Mouse (Mus musculus): ENCODE measurements around the gene Iglon5. TPM values are rescaled to one million over a fixed set of nuclear protein-coding genes. Genes with fewer than 3 reads are reported as not detected.

Iglon5 gene
- 3.4 and 4.2 TPM in 2 replicates for polyA plus RNA-seq (2016; fragmentation: Nextera tagmentation; extraction: Ambion mirVana)

DNA sequence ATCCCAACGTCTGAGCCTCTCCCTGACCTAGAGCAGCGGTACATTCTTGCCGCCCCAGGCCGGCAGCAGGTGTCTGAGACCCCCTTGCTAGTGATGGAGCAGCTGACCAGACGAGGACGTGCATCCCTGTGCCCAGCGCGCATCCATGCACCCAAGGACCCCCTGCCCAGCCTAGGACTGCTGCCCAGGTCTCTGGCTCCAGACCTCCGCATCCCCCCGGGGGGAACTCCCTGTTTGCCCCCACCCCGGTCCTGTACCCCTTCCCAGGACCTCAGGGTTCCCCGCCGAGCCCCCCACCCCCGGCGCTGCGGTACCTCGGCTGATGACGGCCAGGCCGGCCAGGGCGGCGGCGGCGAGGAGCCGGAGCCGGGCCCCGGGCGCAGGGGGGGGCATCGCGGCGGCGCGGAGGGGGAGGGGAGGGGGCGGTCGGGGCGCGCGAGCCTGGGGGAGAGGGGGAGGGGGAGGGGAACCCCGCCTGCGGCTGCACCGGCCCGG lies at the start of gene Iglon5:
TSS of gene Iglon5 (minus strand) at position 445 of the 495 bp plus-strand sequence.
- Histone ChIP-seq H3K9ac (peak within 1 kb of the TSS; percentile 84), H3K9me3 (replicated peaks) (no peaks in the 10 kb centered on the region), H3K4me3 (peak within 1 kb of the TSS; percentile 62), H3K4me2 (replicated peaks) (peak within 1 kb of the TSS; percentile 60), H3K27me3 (peaks cover 5% of the 10 kb centered on the region; the same call in 1 of the 2 replicates), H3K4me1 (peaks cover 19% of the 10 kb centered on the region), H3K36me3 (no peaks in the 10 kb centered on the region), H3K27ac (peak within 1 kb of the TSS; percentile 85)
- 2% methylated on average over 18 of the region's 41 CpGs for WGBS
- ATAC-seq (ENCODE audit: low FRiP score) = peak; percentile 67

DNA sequence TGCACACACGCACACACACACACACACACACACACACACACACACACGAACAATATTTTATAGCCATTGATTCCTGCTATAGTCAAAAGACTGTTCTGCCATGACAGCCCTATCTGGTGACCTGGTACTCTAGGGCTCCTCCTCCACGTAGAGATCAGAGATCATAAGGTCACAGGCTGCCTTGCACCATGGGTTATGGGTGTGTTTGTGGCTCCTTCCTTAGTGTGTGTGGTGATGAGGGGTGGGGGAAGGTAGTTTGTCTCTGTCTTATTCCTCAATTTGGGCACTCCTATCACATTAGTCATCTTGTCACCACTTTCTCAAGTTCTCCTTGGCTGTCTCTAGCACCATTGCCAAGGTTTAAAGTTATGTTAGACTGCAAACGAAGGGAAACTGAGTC lies 48.6 kb upstream of the Iglon5 start:
- no peaks in the 10 kb centered on the region for H3K27me3 ChIP-seq
- WGBS = 71% methylated on average over 4 of the region's 4 CpGs
- H3K4me3 ChIP-seq = no peak overlapping the region
- no peaks in the 10 kb centered on the region for H3K36me3 ChIP-seq
- no peak overlapping the region for H3K9ac ChIP-seq
- H3K4me2 ChIP-seq (replicated peaks) = no peak overlapping the region
- no peaks in the 10 kb centered on the region for H3K4me1 ChIP-seq
- no peaks in the 10 kb centered on the region for H3K9me3 ChIP-seq (replicated peaks)
- ATAC-seq (ENCODE audit: low FRiP score) = no peak
- no peak overlapping the region for H3K27ac ChIP-seq

DNA sequence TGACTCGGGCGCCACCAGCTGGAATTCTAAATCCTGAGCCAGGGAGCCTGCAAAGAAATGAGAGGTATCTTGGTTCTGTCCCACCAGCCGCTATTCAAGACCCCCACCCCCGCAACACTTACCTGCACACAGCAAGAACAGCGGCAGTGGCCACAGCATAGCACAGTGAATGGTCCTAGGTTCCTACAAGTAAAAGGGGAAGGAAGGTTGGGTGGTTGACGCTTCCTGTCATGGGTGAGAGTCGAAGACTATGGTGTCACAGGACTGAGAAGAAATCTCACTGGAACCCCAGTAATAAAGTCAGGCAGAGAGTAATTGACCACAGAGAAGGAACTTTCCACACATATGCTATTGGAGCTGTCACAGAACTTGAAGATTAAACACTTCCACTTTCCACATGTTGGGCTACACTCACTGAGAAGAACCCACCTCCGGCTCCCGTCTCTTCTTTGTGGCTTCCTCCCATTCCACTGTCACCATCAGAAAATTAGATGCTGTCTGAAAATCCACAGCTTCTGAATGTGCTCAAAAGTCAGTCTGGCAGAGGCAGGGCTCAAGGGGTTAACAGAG lies 43.1 kb upstream of the Iglon5 start:
- H3K4me2 ChIP-seq (replicated peaks) = no peak overlapping the region
- no peaks in the 10 kb centered on the region for H3K4me1 ChIP-seq
- H3K27me3 ChIP-seq = no peaks in the 10 kb centered on the region
- no peak overlapping the region for H3K4me3 ChIP-seq
- no peaks in the 10 kb centered on the region for H3K36me3 ChIP-seq
- H3K9ac ChIP-seq = no peak overlapping the region
- H3K27ac ChIP-seq = no peak overlapping the region
- no peak for ATAC-seq (ENCODE audit: low FRiP score)
- no peaks in the 10 kb centered on the region for H3K9me3 ChIP-seq (replicated peaks)
- WGBS = 87% methylated on average over 9 of the region's 9 CpGs

DNA sequence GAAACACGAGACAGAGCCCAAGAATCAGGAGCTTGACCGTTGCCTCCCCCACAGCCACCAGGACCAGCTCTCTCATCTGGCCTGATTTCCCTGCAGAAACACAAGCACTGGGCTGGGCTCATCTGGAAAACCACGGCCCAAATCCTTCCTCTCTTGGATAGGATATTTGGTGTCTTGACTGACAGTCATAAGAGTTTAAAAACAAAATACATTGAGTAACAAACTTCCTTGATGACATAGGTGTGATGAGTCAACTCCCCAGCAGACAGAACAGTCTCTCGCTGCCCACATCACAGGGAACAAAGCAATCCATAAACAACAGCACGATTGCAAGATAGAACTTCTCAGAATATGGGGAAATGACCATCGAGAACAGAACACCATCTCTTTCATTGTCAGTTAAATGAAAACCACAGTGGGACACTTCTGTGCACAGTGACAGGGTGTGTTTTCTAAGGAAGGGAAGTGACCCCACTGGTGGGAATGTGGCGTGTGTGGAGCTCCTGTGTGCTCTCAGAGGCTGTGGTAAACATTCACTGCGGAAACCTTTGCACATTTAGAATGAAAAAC lies 40.4 kb upstream of the Iglon5 start:
- H3K4me1 ChIP-seq = no peaks in the 10 kb centered on the region
- ATAC-seq (ENCODE audit: low FRiP score) = no peak
- no peak overlapping the region for H3K4me3 ChIP-seq
- H3K36me3 ChIP-seq = no peaks in the 10 kb centered on the region
- H3K9me3 ChIP-seq (replicated peaks) = no peaks in the 10 kb centered on the region
- WGBS = 67% methylated on average over 8 of the region's 8 CpGs
- no peaks in the 10 kb centered on the region for H3K27me3 ChIP-seq
- H3K4me2 ChIP-seq (replicated peaks) = no peak overlapping the region
- H3K9ac ChIP-seq = no peak overlapping the region
- no peak overlapping the region for H3K27ac ChIP-seq

DNA sequence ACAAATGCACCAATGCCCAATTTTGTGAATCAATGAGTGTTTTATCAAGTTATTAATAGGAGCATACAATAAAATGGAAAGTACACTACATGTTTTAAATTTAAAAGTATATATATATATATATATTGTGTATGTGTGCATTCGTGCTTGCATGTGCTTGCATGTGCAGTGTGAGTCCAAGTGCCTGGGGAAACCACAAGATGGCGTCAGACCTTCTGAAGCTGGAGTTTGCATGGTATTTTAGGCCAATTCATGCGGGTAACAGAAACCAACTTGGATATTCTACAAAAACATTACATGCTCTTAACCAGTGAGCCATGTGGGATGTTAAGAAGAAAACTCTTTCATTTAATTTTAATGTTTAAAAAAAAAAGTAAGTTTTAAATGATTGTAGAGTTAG lies 35.4 kb upstream of the Iglon5 start:
- H3K36me3 ChIP-seq = no peaks in the 10 kb centered on the region
- H3K4me3 ChIP-seq = no peak overlapping the region
- H3K27ac ChIP-seq = no peak overlapping the region
- ATAC-seq (ENCODE audit: low FRiP score) = no peak
- no peaks in the 10 kb centered on the region for H3K9me3 ChIP-seq (replicated peaks)
- 59% methylated on average over 3 of the region's 3 CpGs for WGBS
- H3K9ac ChIP-seq = no peak overlapping the region
- no peak overlapping the region for H3K4me2 ChIP-seq (replicated peaks)
- no peaks in the 10 kb centered on the region for H3K4me1 ChIP-seq
- no peaks in the 10 kb centered on the region for H3K27me3 ChIP-seq

DNA sequence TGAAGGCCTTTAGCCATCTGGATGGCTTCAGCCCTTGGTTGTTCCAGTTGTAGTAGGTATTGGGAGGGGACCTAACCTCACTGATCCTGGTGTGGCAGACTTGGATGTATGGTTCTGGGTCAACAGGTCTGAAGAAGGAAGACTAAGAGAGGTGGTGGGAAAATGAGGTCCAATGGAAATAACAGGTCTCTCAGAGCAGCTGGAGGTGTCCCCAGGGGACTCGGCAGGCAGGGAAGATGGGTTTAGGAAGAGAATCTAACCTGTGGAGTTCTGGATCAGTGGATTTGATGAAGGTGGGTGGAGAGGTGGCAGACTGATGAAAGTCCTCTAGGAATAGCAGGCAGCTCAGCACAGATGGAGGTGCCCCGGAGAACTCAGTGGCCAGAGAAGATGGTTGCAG lies 32.9 kb upstream of the Iglon5 start:
- H3K27me3 ChIP-seq = no peaks in the 10 kb centered on the region
- no peak overlapping the region for H3K4me2 ChIP-seq (replicated peaks)
- no peak overlapping the region for H3K4me3 ChIP-seq
- no peak overlapping the region for H3K9ac ChIP-seq
- no peak for ATAC-seq (ENCODE audit: low FRiP score)
- H3K4me1 ChIP-seq = no peaks in the 10 kb centered on the region
- no peaks in the 10 kb centered on the region for H3K9me3 ChIP-seq (replicated peaks)
- no peak overlapping the region for H3K27ac ChIP-seq
- WGBS = 79% methylated on average over 2 of the region's 2 CpGs
- H3K36me3 ChIP-seq = no peaks in the 10 kb centered on the region

DNA sequence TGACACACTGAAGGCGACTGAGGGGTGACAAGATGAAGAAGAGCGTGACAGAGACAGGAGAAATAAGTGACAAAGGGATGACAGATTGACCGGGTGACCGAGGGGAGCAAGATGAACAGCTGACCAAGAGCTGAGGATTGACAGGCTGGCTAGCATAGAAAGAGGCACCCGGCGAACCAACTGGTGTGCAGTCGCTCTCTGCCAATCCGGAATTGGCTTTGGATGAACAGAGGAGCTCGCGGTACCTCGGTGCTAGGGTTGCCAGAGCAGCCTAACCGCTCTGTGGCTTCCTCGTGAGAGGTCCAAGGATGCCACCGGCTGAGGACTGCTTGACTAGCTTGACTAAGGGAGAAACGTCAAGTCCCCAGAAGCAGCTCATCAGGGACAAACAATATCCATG lies 28.5 kb upstream of the Iglon5 start:
- no peaks in the 10 kb centered on the region for H3K36me3 ChIP-seq
- H3K4me3 ChIP-seq = no peak overlapping the region
- WGBS = 88% methylated on average over 15 of the region's 15 CpGs
- H3K9ac ChIP-seq = no peak overlapping the region
- H3K4me1 ChIP-seq = no peaks in the 10 kb centered on the region
- no peak overlapping the region for H3K4me2 ChIP-seq (replicated peaks)
- no peaks in the 10 kb centered on the region for H3K27me3 ChIP-seq
- H3K27ac ChIP-seq = no peak overlapping the region
- no peaks in the 10 kb centered on the region for H3K9me3 ChIP-seq (replicated peaks)
- ATAC-seq (ENCODE audit: low FRiP score) = no peak

DNA sequence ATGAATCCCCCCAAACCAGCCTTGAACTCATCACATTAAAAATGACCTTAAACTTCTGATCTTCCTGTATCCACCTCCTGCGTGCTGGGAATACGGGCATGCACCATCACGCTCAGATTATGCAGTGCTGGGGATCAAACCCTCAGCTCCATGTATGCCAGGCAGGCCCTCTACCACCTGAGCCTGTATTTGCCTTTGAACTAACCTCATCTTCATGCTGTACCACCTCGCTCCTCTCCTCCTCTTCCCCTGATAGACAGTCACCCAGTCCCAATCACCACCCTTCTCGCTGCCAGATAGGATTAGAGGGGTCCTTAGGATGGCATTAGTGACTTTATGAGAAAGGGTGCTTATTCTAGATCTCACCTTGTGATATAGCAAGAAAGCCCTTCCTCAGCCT lies 25.2 kb upstream of the Iglon5 start:
- H3K9me3 ChIP-seq (replicated peaks) = no peaks in the 10 kb centered on the region
- H3K9ac ChIP-seq = no peak overlapping the region
- no peaks in the 10 kb centered on the region for H3K36me3 ChIP-seq
- WGBS = 80% methylated on average over 5 of the region's 5 CpGs
- no peak for ATAC-seq (ENCODE audit: low FRiP score)
- no peaks in the 10 kb centered on the region for H3K4me1 ChIP-seq
- no peak overlapping the region for H3K4me3 ChIP-seq
- no peak overlapping the region for H3K4me2 ChIP-seq (replicated peaks)
- no peak overlapping the region for H3K27ac ChIP-seq
- H3K27me3 ChIP-seq = no peaks in the 10 kb centered on the region

DNA sequence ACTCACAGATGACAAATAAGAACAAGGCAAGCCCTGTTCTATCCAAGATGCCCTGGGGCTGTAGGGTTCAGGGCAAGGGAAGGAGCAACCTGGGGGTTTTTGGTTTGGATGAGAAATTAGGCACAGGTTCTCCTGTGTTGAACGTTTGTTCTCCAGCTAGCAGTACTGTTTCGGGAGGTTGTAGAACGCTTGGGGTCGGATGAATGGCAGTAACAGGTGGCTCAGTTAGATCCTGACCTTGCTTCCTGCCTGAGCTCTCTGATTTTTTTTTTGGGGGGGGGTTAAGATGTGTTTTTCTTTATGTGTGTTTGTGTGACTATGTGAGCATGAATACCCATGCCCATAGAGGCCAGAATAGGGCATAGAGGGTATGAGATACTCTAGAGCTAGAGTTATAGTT lies 22.6 kb upstream of the Iglon5 start:
- H3K27ac ChIP-seq = no peak overlapping the region
- no peaks in the 10 kb centered on the region for H3K9me3 ChIP-seq (replicated peaks)
- 72% methylated on average over 4 of the region's 4 CpGs for WGBS
- H3K4me3 ChIP-seq = no peak overlapping the region
- H3K36me3 ChIP-seq = no peaks in the 10 kb centered on the region
- H3K27me3 ChIP-seq = no peaks in the 10 kb centered on the region
- ATAC-seq (ENCODE audit: low FRiP score) = no peak
- H3K4me2 ChIP-seq (replicated peaks) = no peak overlapping the region
- H3K4me1 ChIP-seq = no peaks in the 10 kb centered on the region
- H3K9ac ChIP-seq = no peak overlapping the region

DNA sequence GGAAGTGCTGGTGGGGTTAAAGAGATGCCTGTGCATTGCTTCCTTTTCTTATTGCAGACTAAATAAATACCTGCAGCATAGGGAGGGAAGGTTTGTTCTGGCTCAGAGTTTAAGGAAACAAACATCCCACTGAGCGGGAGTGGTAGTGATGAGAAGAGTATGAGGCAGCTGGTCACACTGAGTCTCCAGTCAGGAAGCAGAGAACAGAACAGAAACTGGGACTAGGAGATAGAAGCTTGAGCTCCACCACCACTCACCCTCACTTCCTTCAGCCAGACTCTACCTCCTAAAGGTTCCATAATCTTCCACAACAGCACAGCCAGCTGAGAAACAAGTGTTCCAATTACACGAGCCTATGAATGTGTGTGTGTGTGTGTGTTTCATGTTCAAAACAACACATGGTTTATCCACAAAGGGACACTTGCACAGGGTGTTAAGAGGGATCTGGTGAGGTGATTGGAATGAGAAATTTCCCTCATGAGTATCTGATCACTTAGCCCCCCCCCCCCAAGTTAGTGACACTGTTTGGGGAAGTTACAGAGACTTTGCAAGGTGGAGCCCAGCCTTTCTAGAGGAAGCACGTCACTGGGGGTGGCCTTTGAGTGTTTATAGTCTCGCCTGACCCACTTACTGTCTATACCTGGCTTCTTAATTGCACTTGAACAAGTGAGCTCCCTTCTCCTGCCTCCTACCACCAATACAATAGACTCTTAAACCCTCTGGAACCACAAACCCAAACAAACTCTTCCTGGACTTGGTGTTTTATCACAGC lies 22.0 kb upstream of the Iglon5 start:
- 59% methylated on average over 4 of the region's 4 CpGs for WGBS
- no peaks in the 10 kb centered on the region for H3K9me3 ChIP-seq (replicated peaks)

DNA sequence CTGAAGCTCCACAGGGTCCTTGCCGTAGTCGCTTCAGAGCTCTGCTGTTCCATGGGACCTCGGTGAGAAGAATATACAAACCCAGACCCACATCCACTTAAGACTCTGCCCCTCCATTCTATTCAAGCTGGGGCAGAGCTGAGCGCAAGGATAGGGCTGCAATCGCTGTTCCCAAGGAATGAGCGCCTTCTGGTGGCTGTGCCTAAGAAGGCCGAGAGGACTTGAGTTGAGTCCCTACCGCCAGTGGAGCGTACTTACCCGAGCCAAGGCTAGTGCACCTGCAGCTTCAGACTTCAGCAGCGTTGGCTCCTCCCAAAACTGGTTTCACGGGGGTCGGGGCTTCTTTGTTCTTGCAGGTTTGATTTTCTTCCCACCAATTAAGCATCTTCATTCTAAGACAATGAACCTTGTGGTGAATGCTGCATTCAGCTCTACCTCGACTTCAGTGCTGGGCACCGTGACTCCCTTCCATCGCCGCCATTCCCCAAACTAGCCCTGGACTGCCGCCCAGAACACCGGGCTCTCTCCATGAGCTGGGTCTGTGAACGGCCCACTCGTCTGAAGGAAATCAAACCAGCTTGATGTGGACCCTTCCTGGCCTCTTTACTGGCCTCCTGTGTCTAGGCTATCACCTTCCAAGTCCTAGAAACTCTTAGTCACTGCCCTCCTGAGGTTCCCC lies 5.6 kb upstream of the Iglon5 start:
- peaks cover 5% of the 10 kb centered on the region; the same call in 1 of the 2 replicates for H3K27me3 ChIP-seq
- H3K9me3 ChIP-seq (replicated peaks) = 0 out of 2 replicates have a peak, but pooled peaks cover 5% of the 10 kb centered on the region
- 0 out of 2 replicates have a peak overlapping the region, but pooled peaks have one; percentile 1 for H3K4me2 ChIP-seq (replicated peaks)
- no peak overlapping the region for H3K27ac ChIP-seq
- no peak overlapping the region for H3K9ac ChIP-seq
- 15% methylated on average over 21 of the region's 21 CpGs for WGBS
- ATAC-seq (ENCODE audit: low FRiP score) = peak; percentile 42
- 0 out of 2 replicates have a peak, but pooled peaks cover 4% of the 10 kb centered on the region for H3K4me1 ChIP-seq
- H3K4me3 ChIP-seq = no peak overlapping the region
- H3K36me3 ChIP-seq = no peaks in the 10 kb centered on the region

More for the DNA sequence above, 22.0 kb upstream of the Iglon5 start:
- Histone ChIP-seq H3K4me2 (replicated peaks) (no peak overlapping the region), H3K4me3 (no peak overlapping the region), H3K36me3 (no peaks in the 10 kb centered on the region), H3K9ac (no peak overlapping the region), H3K27ac (no peak overlapping the region), H3K4me1 (no peaks in the 10 kb centered on the region), H3K27me3 (no peaks in the 10 kb centered on the region)
- ATAC-seq (ENCODE audit: low FRiP score) = no peak

DNA sequence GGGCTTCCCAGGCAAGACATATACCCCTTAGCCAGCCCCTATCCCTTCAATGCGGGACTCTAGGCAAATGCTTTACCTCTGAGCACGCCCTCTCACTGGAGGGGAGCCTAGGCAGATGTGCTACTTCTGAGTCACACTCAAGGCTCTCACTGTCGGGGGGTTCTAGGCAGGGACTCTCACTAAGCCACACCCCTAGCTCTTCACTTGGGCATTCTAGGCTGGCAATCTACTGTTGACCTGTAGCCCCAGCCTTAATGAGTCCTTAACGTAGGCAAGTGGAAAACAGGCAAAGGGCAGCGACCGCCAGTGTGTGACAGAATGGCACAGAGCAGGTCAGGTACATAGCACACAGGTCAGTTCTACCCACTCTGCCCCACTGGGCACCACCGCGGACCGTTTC lies 986 bp upstream of the Iglon5 start:
- WGBS = 70% methylated on average over 9 of the region's 9 CpGs
- Histone ChIP-seq H3K27ac (peak overlapping the region; percentile 85; the same call in 1 of the 2 replicates), H3K4me3 (0 out of 2 replicates have a peak overlapping the region, but pooled peaks have one; percentile 62), H3K9ac (no peak overlapping the region), H3K4me2 (replicated peaks) (peak overlapping the region; percentile 60), H3K4me1 (peaks cover 19% of the 10 kb centered on the region), H3K36me3 (no peaks in the 10 kb centered on the region), H3K27me3 (peaks cover 5% of the 10 kb centered on the region; the same call in 1 of the 2 replicates), H3K9me3 (replicated peaks) (no peaks in the 10 kb centered on the region)
- 0 out of 2 replicates have a peak, but pooled peaks have one; percentile 11 for ATAC-seq (ENCODE audit: low FRiP score)
